In genomic region chr4:136878601-136879000, GRCm38 (mm10) we compare ENCODE assay signal across 8 mouse cellular contexts. TPM values are rescaled to one million over a fixed set of nuclear protein-coding genes. Genes with fewer than 3 reads are reported as not detected.
DNase-seq lines count a peak whose midpoint lies in the region.

No protein-coding gene starts in this region.

- intact Hi-C loops in heart, postnatal 36 days (cut with DNase I), result no loop called here

- DNase-seq in cerebellum, postnatal 10 days, result peak; percentile 43 to 48
- no peak for DNase-seq in cerebellum, postnatal 4 days (ENCODE audit: low spot score in 2 of 2)
- DNase-seq in left cerebral cortex, adult 18-20 months (ENCODE audit: low spot score in 2 of 2), result peak; percentile 31
- DNase-seq in left cerebral cortex, adult 11 months (ENCODE audit: low spot score), result no peak
- DNase-seq in 3T3-L1 (ENCODE audit: low read depth, low spot score) (peak; percentile 65), adipocyte (ENCODE audit: low spot score) (peak; percentile 31)
- no peak for DNase-seq in neural tube, embryonic 10.5 days (ENCODE audit: extremely low spot score, low spot score)
- DNase-seq in heart, postnatal 36 days, result no peak

RNA-seq across cellular contexts. Expression of gene C1qb, which starts 7.4 kb away (rescaled TPM):
- 10 to 100 TPM; 53.1 to 57.5 TPM for total RNA-seq in left cerebral cortex, adult 18-20 months (2021)
- total RNA-seq in heart, postnatal 36 days (2021), result 10 to 100 TPM; 39.8 to 72.6 TPM

RNA-seq across cellular contexts. Expression of gene C1qc, which starts 14.3 kb away (rescaled TPM):
- total RNA-seq in left cerebral cortex, adult 18-20 months (2021), result 10 to 100 TPM; 37.8 to 44.8 TPM
- total RNA-seq in heart, postnatal 36 days (2021), result 10 to 100 TPM; 32.6 to 53.9 TPM

RNA-seq across cellular contexts. Expression of gene C1qa, which starts 20.0 kb away (rescaled TPM):
- 10 to 100 TPM; 50.6 to 53.6 TPM for total RNA-seq in left cerebral cortex, adult 18-20 months (2021)
- 10 to 100 TPM; 41.8 to 69.2 TPM for total RNA-seq in heart, postnatal 36 days (2021)

RNA-seq across cellular contexts. Expression of gene Ephb2, which starts 42.8 kb away (rescaled TPM):
- 10 to 100 TPM; 14.9 to 16.1 TPM for total RNA-seq in left cerebral cortex, adult 18-20 months (2021)
- under 1 TPM; 0.16 to 0.39 TPM for total RNA-seq in heart, postnatal 36 days (2021)

Comparison
In these comparisons a context has a peak if more than half of its experiments do, and no peak if none do; other contexts are left out.
1. DNase-seq: peak in cerebellum, postnatal 10 days (2 of 2), left cerebral cortex, adult 18-20 months (2 of 2), 3T3-L1 (single experiment) and adipocyte (single experiment); none in cerebellum, postnatal 4 days (0 of 2), left cerebral cortex, adult 11 months (single experiment), neural tube, embryonic 10.5 days (single experiment) and heart, postnatal 36 days (0 of 2).